11 mouse cellular contexts compared by ENCODE assay signal in genomic region chr4:66617101-66617500, GRCm38 (mm10).
"Had no signal": no experiment of that assay in that cellular context is flagged by ENCODE, and none has a peak within 500 bp of the region (broad histone marks: within the 10 kb centered on the region; RNA-seq: fewer than 3 reads in every experiment).

No protein-coding gene starts in this region.

- H3K9ac ChIP-seq: limb, embryonic 15.5 days; liver, embryonic 12.5 days; midbrain, embryonic 12.5 days had no signal

- H3K27ac ChIP-seq: left cerebral cortex, adult 2 months; limb, embryonic 15.5 days; liver, embryonic 12.5 days; midbrain, embryonic 12.5 days had no signal

- ATAC-seq: liver, embryonic 12.5 days; midbrain, embryonic 16.5 days had no signal

- H3K4me2 ChIP-seq: limb, embryonic 15.5 days; liver, embryonic 12.5 days; midbrain, embryonic 12.5 days had no signal

- DNase-seq: kidney, adult 8-10 months; kidney, postnatal 25 days; lung, postnatal 14 days; right cerebral cortex, postnatal 14 days; thymus, adult 18-20 months; thymus, postnatal 14 days had no signal

- H3K36me3 ChIP-seq: limb, embryonic 15.5 days; liver, embryonic 12.5 days; midbrain, embryonic 12.5 days had no signal

- H3K27me3 ChIP-seq: limb, embryonic 15.5 days; liver, embryonic 12.5 days; midbrain, embryonic 12.5 days had no signal

- H3K9me3 ChIP-seq: limb, embryonic 15.5 days; liver, embryonic 12.5 days; midbrain, embryonic 12.5 days had no signal

- H3K4me3 ChIP-seq: left cerebral cortex, adult 2 months; limb, embryonic 15.5 days; liver, embryonic 12.5 days; midbrain, embryonic 12.5 days had no signal

- H3K4me1 ChIP-seq: limb, embryonic 15.5 days; liver, embryonic 12.5 days; midbrain, embryonic 12.5 days had no signal
